Mouse (Mus musculus) testis, postnatal 10 days (tissue): ENCODE measurements around the gene Pou2f3.

Source experiments
- DNase-seq: peaks from one replicate; pipeline ENCODE4 v3.0.0; 2021; ENCODE audit warnings: low spot score

The Pou2f3 gene

GRCm38 (mm10) chr9:43231805-43232204 is 21.6 kb upstream of the Pou2f3 start:
- DNase-seq = no peak

DNA sequence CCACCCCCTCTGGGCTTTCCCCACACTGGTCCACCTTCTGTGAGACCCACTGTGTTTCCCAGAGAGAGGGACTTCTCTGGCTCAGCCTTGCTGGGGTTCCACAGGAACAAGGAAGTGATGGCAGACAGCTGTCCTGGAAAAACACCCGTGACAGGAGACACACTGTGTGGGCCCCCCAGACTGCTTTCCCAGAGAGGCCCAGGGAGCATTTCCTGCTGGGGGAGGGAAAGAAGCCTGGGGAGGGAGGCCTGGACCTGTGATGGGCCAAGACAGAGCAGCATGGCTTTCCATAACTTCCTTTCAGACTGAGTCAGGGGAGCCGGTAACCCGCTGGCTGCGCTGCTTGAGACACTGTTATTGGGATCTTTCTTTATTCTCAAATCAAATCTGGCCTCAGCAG is 20.7 kb upstream of the Pou2f3 start:
- no peak for DNase-seq

GRCm38 (mm10) chr9:43229962-43230361 is 19.8 kb upstream of the Pou2f3 start:
- DNase-seq = no peak

DNA sequence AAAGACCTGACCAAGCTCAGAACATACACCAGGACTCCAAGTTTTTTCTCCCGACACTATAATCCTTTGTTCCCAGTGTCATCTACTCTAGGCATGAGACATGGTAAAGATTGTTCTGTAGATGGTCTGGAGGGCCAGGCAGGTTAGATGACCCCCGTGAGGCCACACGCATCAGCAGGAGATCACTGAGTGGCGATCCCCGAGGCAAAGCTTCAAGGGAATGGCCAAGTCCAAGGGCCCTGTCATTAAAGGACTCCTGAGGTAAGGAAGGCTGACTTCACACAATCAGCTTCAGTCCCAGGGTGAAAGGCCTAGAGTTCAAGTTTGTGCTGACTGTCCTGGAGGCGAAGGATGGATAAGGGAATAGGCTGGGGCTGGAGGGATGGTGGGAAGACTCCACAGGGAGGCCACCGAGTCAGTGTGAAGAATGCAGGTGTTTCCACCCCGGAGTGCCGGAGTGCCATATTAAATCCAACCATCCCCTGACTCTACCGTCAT is 19.3 kb upstream of the Pou2f3 start:
- no peak for DNase-seq

GRCm38 (mm10) chr9:43228745-43229144 is 18.6 kb upstream of the Pou2f3 start:
- no peak for DNase-seq

DNA sequence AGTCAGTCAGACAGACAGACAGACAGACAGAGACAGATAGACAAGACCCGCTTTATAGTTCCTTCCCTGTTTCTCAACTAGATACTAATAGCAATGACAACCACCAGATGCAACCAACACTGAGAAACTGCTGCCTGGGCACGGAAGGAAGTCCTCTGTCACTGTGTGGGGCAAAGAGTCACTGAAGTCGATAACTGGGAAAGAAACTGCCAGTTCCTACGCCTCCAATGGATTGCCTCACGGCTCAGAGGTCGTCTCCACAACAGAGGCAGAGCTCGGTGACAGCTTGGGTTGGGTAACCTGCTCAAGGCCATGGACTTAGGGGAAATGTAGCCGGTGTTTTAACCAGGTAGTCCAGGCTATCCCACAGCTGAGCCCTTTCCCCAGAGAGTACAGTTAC is 17.5 kb upstream of the Pou2f3 start:
- no peak for DNase-seq

DNA sequence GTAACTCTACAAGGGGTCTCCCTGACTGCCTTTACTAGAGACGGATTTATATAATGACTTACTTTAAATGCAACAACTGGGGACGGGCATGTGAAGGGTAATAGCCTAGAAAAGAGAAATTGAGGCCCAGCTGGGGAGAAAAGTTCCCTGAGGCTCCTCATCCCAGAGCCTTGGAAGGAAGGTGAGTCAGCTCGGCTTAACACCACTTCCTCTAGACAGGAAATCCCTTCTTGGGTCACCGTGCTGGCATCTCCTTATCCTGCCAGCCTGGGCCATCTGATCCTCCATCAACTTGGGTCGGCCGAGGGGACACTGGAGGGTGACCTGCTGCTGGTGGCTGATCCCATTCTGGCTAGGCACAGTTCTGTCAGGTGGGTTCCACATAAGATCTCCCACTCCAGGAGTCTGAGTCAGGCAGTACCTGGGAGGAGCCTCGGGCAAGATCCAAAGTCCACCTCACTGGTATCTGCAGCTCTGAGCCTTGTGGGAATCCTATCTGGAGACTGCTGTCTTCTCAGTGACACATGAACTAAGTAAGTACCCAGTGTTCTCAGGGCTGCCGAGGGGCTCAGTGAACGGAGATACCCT is 16.5 kb upstream of the Pou2f3 start:
- DNase-seq = no peak

DNA sequence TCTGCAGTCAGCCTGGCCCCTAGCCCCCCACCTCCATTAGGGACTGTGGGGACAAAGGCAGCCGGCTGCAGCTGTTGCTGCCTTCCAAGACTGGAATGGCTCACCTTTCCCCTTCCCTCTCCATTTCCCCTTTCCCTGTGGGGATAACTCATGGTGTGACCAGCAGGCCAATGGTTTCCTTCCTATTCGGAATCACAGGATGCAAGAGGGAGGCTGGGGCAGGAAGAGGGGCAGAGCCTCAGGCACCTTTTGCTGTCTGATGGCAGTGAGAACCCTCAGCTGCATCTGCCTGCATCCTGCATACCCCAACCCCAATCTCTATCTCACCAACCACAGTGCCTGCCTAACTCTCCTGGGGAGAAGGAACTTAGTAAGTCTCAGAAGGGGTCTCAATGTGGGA is 15.3 kb upstream of the Pou2f3 start:
- no peak for DNase-seq

- DNase-seq = no peak
Observed at GRCm38 (mm10) chr9:43224771-43225355, 14.7 kb upstream of the Pou2f3 start.

GRCm38 (mm10) chr9:43222429-43222715 is 12.2 kb upstream of the Pou2f3 start:
- DNase-seq = no peak

GRCm38 (mm10) chr9:43221643-43222428 is 11.7 kb upstream of the Pou2f3 start:
- peak; percentile 95 for DNase-seq

DNA sequence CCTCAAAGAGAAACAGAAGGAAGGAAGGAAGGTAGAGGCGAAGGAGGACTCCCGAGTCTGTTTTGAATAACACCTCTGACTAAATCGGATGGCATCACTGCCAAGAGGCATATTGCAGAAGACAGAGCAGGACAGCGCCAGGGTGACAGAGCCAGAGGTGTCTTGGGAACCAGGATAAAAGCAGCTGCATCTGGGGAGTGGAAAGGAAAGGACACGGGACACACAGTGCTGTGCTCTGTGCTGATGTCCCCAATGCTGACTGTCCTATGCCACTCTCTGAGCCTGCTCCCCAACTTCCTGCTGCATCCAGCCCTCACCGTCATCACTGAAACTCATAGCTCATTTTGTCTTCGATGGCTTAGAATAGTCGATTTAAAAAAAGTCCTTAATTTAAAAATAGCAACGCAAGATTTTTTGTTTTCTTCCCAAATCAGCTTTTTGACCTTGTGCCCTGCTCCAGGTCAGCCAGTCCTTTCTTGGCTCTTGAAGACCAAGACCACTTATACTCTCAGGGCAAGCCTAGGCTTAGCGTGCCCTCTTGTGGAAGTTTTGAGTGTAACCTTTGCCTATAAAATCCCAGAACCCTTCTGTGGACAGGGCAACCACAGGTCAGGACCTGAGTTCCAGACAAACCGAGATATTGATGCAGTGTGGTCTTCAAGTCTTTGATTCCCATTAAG is 742 bp upstream of the Pou2f3 start:
- DNase-seq = peak; percentile 76

GRCm38 (mm10) chr9:43206022-43206390 is 4.2 kb downstream of the Pou2f3 start:
- DNase-seq = no peak

- DNase-seq = no peak
Observed at GRCm38 (mm10) chr9:43205343-43206021, 4.7 kb downstream of the Pou2f3 start.

DNA sequence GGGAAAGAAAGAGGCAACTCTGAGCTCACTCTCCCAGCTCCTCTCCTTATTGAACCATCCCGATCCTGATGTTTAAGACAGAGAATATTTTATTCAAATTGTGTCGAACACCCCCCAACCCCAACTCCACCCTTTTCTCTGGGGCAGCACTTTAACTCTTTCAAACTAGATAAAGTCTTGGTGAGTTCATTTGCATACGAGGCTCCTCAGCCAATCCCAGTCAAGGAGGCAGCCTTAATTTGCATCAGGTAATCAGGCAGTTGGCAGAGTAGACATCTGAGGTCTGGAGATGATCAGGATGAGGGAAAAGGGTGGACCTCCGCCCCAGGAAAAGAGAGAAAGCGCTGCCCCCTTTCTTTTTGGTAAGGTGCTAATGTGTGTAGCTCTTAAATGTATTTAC is 10.0 kb downstream of the Pou2f3 start:
- no peak for DNase-seq

GRCm38 (mm10) chr9:43194001-43194400 is 16.2 kb downstream of the Pou2f3 start:
- DNase-seq = no peak

- DNase-seq = no peak
Observed at GRCm38 (mm10) chr9:43191561-43191960, 18.6 kb downstream of the Pou2f3 start.

DNA sequence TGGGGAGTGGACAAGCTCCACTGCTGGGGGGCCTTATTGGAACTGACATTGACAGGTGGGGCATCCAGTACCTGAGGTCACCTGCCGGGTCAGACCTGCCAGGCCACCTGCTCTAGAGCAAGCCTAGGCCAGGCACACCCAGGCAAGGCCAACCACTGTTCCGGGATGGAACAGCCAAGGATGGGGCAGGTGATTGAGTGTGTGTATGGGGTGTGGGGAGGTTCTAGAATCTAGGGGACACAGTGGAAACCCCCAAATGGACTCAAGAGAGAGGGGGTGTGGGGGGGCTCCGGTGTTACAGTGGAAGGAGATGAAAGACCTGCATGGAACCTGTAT is 21.2 kb downstream of the Pou2f3 start:
- no peak for DNase-seq

DNA sequence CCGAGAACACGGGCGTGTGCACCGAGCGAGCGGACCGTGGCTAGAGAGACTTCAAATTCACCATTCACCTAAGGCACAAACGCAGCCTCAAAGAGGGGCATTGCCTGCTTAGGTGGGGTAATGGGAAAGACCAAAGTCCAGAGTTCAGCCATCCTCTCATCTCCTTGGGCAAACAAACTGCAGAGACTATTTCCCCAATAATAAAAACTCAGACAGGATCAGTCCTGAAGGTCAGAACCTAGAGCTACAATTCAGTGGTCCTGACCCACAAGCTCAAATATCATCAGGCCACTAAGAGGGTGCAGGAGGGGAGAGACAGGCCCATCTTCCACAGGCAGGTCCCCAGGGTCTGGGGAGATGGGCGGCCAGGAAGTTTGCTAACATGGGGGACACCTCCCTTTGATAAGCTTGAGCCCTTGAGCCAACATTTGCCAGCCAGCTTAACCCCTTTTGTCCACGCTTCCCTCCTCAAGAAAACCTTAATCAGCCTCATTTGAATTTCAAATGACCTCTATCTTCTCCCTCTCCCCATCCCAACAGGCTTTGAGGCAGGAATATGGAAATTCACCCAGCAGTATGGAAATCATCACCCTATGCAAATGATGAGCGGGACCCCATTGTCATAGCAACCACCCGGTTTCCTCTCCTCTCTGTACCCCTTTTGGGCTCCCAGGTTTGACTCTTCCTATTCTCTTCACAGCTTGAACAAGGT is 21.7 kb downstream of the Pou2f3 start:
- DNase-seq = no peak

- DNase-seq = no peak
Observed at GRCm38 (mm10) chr9:43179614-43180013, 30.6 kb downstream of the Pou2f3 start.

GRCm38 (mm10) chr9:43178172-43178571 is 32.0 kb downstream of the Pou2f3 start:
- DNase-seq = no peak

DNA sequence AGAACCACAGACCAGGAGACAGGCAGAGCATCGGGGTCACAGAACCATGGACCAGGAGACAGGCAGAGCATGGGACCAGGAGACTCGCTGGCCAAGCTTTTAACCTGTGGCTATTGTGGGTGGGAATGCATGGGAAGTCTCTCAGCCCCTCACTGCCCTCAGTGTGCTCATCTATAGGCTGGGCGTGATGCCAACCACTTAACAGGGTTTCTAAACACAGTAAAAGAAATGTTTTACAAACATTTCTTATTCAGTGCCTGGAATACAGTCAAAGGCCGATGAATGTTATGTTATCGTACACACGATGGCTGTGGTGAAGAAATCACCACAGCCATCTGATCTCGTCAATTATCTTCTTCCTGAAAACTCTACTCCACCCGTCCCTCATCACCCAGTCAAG is 43.1 kb downstream of the Pou2f3 start:
- DNase-seq = no peak
